Mouse (Mus musculus) brown adipose tissue, adult 24 weeks (tissue): ENCODE measurements around the gene Dnaaf1. TPM values are rescaled to one million over a fixed set of nuclear protein-coding genes. Genes with fewer than 3 reads are reported as not detected.

Experiments used
- H3K27ac ChIP-seq: fragments of 200-500 bp; replicated peaks from 2 replicates; pipeline ENCODE4 v1.5.1; 2012; ENCODE audit warnings: low read depth, mild to moderate bottlenecking, low read length
- H3K4me1 ChIP-seq: fragments of 200-500 bp; 2 replicates; pipeline ENCODE4 v1.6.1; 2012; ENCODE audit warnings: low read length, mixed read lengths; ENCODE audit not compliant: control insufficient read depth, insufficient read depth, insufficient read length
- H3K4me3 ChIP-seq: fragments of 200-500 bp; 2 replicates; pipeline ENCODE4 v1.5.1; 2012; ENCODE audit warnings: low read depth, mild to moderate bottlenecking, low read length, moderate library complexity; ENCODE audit not compliant: insufficient read depth
- polyA plus RNA-seq: library from polyadenylated mRNA; stranded (reverse); fragments of >200 nt; gene quantifications from 2 replicates; pipeline ENCODE4 v1.2.4, GENCODE M21; 2012; ENCODE audit not compliant: missing spikeins, insufficient read depth, insufficient read length

Gene Dnaaf1
- polyA plus RNA-seq, 1 experiment, result not detected

GRCm38 (mm10) chr8:119641058-119641457 lies 66.0 kb downstream of the Dnaaf1 start:
- H3K4me1 ChIP-seq, result 0 out of 2 replicates have a peak, but pooled peaks cover 6% of the 10 kb centered on the region
- H3K4me3 ChIP-seq, result no peak overlapping the region
- no peak overlapping the region for H3K27ac ChIP-seq

GRCm38 (mm10) chr8:119642960-119643359 lies 67.9 kb downstream of the Dnaaf1 start:
- H3K27ac ChIP-seq, result no peak overlapping the region
- H3K4me1 ChIP-seq, result no peaks in the 10 kb centered on the region
- H3K4me3 ChIP-seq, result no peak overlapping the region

GRCm38 (mm10) chr8:119644429-119644960 lies 69.5 kb downstream of the Dnaaf1 start:
- no peaks in the 10 kb centered on the region for H3K4me1 ChIP-seq
- H3K4me3 ChIP-seq, result no peak overlapping the region
- no peak overlapping the region for H3K27ac ChIP-seq

- H3K4me3 ChIP-seq, result no peak overlapping the region
- no peak overlapping the region for H3K27ac ChIP-seq
- H3K4me1 ChIP-seq, result no peaks in the 10 kb centered on the region
These were observed 70.1 kb downstream of the Dnaaf1 start for GRCm38 (mm10) chr8:119644981-119645597.

- no peak overlapping the region for H3K27ac ChIP-seq
- no peak overlapping the region for H3K4me3 ChIP-seq
- no peaks in the 10 kb centered on the region for H3K4me1 ChIP-seq
These were observed 71.2 kb downstream of the Dnaaf1 start for GRCm38 (mm10) chr8:119646197-119646596.

GRCm38 (mm10) chr8:119646846-119647245 lies 71.8 kb downstream of the Dnaaf1 start:
- H3K4me3 ChIP-seq, result no peak overlapping the region
- no peaks in the 10 kb centered on the region for H3K4me1 ChIP-seq
- H3K27ac ChIP-seq, result no peak overlapping the region

Other genes starting within 250 kb of the Dnaaf1 start
- 275 and 306 TPM in 2 replicates for gene Hsbp1, start 230.7 kb upstream of the Dnaaf1 start, polyA plus RNA-seq
- gene Mlycd, start 180.4 kb upstream of the Dnaaf1 start, polyA plus RNA-seq, result 72.3 and 74.2 TPM in 2 replicates
- 1.9 and 2.2 TPM in 2 replicates for gene Osgin1, start 141.1 kb upstream of the Dnaaf1 start, polyA plus RNA-seq
- not detected in 2 replicates for gene Necab2, start 128.5 kb upstream of the Dnaaf1 start, polyA plus RNA-seq
- gene Slc38a8, start 73.5 kb upstream of the Dnaaf1 start, polyA plus RNA-seq, result not detected in 2 replicates
- gene Mbtps1, start 16.5 kb upstream of the Dnaaf1 start, polyA plus RNA-seq, result 33.8 and 34.4 TPM in 2 replicates
- 7.8 and 9.6 TPM in 2 replicates for gene Hsdl1, start 52 bp upstream of the Dnaaf1 start, polyA plus RNA-seq
- gene Taf1c, start 30.0 kb downstream of the Dnaaf1 start, polyA plus RNA-seq, result 0.92 and 1.8 TPM in 2 replicates
- gene Adad2, start 37.5 kb downstream of the Dnaaf1 start, polyA plus RNA-seq, result not detected in 2 replicates
- gene Kcng4, start 60.4 kb downstream of the Dnaaf1 start, polyA plus RNA-seq, result 1.9 TPM in 2 replicates
- 1.7 and 3.0 TPM in 2 replicates for gene Wfdc1, start 91.1 kb downstream of the Dnaaf1 start, polyA plus RNA-seq
- gene Atp2c2, start 124.8 kb downstream of the Dnaaf1 start, polyA plus RNA-seq, result not detected in 2 replicates
- 1.7 and 3.4 TPM in 2 replicates for gene Tldc1, start 203.2 kb downstream of the Dnaaf1 start, polyA plus RNA-seq